Mouse (Mus musculus): Measurements from ENCODE around the gene Arid1b.

DNA sequence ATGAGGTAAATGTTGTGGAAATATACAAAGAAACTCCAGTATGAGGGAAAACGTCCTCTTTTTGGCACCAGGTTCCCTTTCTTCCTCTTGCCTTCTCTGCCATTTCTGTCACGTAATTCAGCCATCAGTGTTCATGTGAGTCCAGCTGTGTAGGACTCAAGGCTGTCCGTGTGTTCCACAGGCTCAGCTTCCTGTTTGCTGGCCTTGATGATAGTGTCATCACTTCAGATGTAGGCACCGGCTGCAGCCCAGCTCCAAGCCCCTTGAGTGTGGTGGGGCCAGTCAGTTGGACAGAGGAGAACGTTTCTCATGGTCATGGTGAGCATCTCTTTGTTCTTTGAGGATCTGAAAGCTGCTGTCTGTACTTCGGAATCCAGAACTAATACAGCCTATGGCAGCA lies 61.3 kb downstream of the Arid1b start:
- TF ChIP-seq TAL1 (IDR thresholded peaks at IDR 0.05; ENCODE audit: low read length) (no peak), GATA1 (IDR thresholded peaks at IDR 0.05; ENCODE audit: low read length) (no peak)
